Mouse (Mus musculus): ENCODE results near the gene Gm47283. TPM values are rescaled to one million over a fixed set of nuclear protein-coding genes. Genes with fewer than 3 reads are reported as not detected.
"Not testable (repeated sequence)": the region's sequence is repeated elsewhere in the genome, so short reads cannot be mapped to it uniquely, and the experiment has no call there.

Gene Gm47283
- total RNA-seq (2014; rRNA removed; ENCODE audit: low replicate concordance) (not detected in 2 replicates), polyA plus RNA-seq (2015; fragmentation: Nextera tagmentation; extraction: Ambion mirVana) (not detected in 2 replicates)

DNA sequence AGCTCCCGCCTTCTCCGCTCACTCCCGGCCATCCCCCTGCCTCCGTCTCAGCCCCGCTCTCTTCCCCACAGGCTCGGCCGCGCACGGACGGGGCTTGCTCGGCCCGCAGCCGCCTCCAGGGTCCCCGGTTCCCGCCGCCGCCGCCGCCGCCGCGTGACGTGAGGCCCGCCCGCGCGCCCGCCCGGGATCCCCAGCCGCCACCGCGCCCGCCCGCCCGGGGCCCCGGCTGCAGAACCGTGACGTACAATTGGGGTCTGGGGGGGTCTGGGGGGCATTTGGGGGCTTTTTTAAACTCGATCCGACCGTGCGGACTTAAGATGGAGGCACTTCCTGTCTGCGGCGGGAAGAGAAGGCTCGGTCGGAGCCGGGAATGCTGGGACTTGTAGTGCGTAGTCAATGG is at the start of gene Gm47283:
Gm47283 (plus strand) TSS at position 301 of the 400 bp plus-strand sequence.
- no CpG with 5 or more reads among the region's 48 CpGs for WGBS
- not testable (repeated sequence) for H3K9ac ChIP-seq (replicated peaks; ENCODE audit: low read depth, low read length); H3K27me3 ChIP-seq (ENCODE audit: control insufficient read depth, insufficient read depth, low read length); H3K9me3 ChIP-seq (replicated peaks; ENCODE audit: control insufficient read depth, low read length); H3K36me3 ChIP-seq (replicated peaks; ENCODE audit: control insufficient read depth, insufficient read depth, low read length); H3K4me1 ChIP-seq (ENCODE audit: control insufficient read depth, insufficient read depth); H3K27ac ChIP-seq (ENCODE audit: low read depth); H3K4me3 ChIP-seq (ENCODE audit: low read depth, low read length); DNase-seq (ENCODE audit: low spot score); ATAC-seq (ENCODE audit: insufficient read depth, low read depth); H3K4me2 ChIP-seq (ENCODE audit: low read depth, low read length)

DNA sequence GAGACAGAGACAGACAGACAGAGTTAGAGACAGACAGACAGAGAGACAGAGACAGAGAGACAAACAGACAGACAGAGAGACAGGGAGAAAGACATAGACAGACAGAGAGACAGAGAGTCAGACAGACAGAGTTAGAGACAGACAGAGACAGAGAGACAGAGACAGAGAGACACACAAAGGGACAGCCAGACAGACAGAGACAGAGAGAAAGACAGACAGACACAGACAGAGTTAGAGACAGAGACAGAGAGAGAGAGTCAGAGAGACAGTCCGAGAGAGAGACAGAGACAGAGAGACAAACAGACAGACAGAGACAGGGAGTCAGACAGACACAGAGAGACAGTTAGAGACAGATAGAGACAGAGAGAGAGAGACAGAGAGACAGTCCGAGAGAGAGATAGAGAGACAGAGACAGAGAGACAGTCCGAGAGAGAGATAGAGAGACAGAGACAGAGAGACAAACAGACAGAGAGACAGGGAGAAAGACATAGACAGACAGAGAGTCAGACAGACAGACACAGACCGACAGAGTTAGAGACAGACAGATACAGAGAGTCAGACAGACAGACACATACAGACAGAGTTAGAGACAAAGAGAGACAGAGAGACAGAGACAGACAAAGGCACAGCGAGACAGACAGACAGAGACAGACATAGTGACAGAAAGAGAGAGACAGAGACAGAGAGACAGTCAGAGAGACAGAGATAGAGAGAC is 49.2 kb upstream of the Gm47283 start:
- 84% methylated on average over 1 of the region's 5 CpGs for WGBS
- not testable (repeated sequence) for H3K27me3 ChIP-seq (ENCODE audit: control insufficient read depth, insufficient read depth, low read length); H3K4me3 ChIP-seq (ENCODE audit: low read depth, low read length); ATAC-seq (ENCODE audit: insufficient read depth, low read depth); H3K4me1 ChIP-seq (ENCODE audit: control insufficient read depth, insufficient read depth); H3K27ac ChIP-seq (ENCODE audit: low read depth); DNase-seq (ENCODE audit: low spot score); H3K9ac ChIP-seq (replicated peaks; ENCODE audit: low read depth, low read length); H3K4me2 ChIP-seq (ENCODE audit: low read depth, low read length)
- Histone ChIP-seq H3K9me3 (replicated peaks; ENCODE audit: control insufficient read depth, low read length) (peaks cover 17% of the 10 kb centered on the region), H3K36me3 (replicated peaks; ENCODE audit: control insufficient read depth, insufficient read depth, low read length) (peaks cover 31% of the 10 kb centered on the region)

- WGBS = 80% methylated on average over 4 of the region's 9 CpGs
- ATAC-seq (ENCODE audit: insufficient read depth, low read depth) = not testable (repeated sequence)
Observed at GRCm38 (mm10) chrY:90736217-90737000, 48.1 kb upstream of the Gm47283 start.

DNA sequence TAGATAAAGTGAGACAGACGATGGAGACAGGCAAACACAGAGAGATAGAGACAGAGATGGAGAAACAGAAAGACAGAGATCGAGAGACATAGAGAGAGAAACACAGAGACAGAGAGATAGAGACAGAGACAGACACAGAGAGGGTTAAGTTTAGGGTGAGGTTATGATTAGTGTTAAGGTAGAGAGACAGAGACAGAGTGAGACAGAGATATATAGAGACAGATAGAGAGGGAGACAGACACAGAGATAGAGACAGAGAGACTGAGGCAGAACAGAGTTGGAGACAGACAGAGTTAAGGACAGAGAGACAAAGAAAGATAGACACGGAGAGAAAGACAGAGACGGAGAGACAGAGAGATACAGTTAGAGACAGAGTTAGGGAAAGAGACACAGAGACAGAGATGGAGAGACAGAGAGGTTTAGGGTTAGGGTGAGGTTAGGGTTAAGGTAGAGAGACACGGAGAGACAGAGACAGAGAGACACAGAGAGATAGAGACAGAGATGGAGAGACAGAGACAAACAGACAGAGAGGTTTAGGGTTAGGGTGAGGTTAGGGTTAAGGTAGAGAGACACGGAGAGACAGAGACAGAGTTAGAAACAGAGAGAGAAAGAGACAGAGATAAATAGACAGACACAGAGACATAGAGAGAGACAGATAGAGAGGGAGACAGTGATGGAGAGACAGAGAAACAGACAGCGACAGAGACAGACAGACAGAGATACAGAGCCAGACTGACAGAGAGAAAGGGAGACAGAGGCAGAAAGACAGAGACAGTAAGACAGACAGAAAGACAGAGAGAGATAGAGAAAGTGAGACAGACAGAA is 46.7 kb upstream of the Gm47283 start:
- no peak for ATAC-seq (ENCODE audit: insufficient read depth, low read depth)
- Histone ChIP-seq H3K9ac (replicated peaks; ENCODE audit: low read depth, low read length) (no peak overlapping the region), H3K9me3 (replicated peaks; ENCODE audit: control insufficient read depth, low read length) (peaks cover 28% of the 10 kb centered on the region), H3K4me1 (ENCODE audit: control insufficient read depth, insufficient read depth) (no peaks in the 10 kb centered on the region), H3K27me3 (ENCODE audit: control insufficient read depth, insufficient read depth, low read length) (no peaks in the 10 kb centered on the region), H3K36me3 (replicated peaks; ENCODE audit: control insufficient read depth, insufficient read depth, low read length) (peaks cover 36% of the 10 kb centered on the region), H3K4me3 (ENCODE audit: low read depth, low read length) (no peak overlapping the region), H3K4me2 (ENCODE audit: low read depth, low read length) (no peak overlapping the region), H3K27ac (ENCODE audit: low read depth) (no peak overlapping the region)
- TF ChIP-seq CTCF (IDR thresholded peaks at IDR 0.05; ENCODE audit: low read depth) (no peak), EP300 (IDR thresholded peaks at IDR 0.05; ENCODE audit: low read depth) (no peak)
- WGBS = 80% methylated on average over 7 of the region's 7 CpGs
- DNase-seq (ENCODE audit: low spot score) = no peak

More at GRCm38 (mm10) chrY:90736217-90737000, 48.1 kb upstream of the Gm47283 start:
- H3K27ac ChIP-seq (ENCODE audit: low read depth); H3K9ac ChIP-seq (replicated peaks; ENCODE audit: low read depth, low read length); H3K4me1 ChIP-seq (ENCODE audit: control insufficient read depth, insufficient read depth); DNase-seq (ENCODE audit: low spot score); H3K4me2 ChIP-seq (ENCODE audit: low read depth, low read length); H3K4me3 ChIP-seq (ENCODE audit: low read depth, low read length); H3K27me3 ChIP-seq (ENCODE audit: control insufficient read depth, insufficient read depth, low read length): not testable (repeated sequence)
- Histone ChIP-seq H3K36me3 (replicated peaks; ENCODE audit: control insufficient read depth, insufficient read depth, low read length) (peaks cover 31% of the 10 kb centered on the region), H3K9me3 (replicated peaks; ENCODE audit: control insufficient read depth, low read length) (peaks cover 24% of the 10 kb centered on the region)

- WGBS = 65% methylated on average over 1 of the region's 1 CpGs
- Histone ChIP-seq H3K4me1 (ENCODE audit: control insufficient read depth, insufficient read depth) (no peaks in the 10 kb centered on the region), H3K9me3 (replicated peaks; ENCODE audit: control insufficient read depth, low read length) (peaks cover 28% of the 10 kb centered on the region), H3K27me3 (ENCODE audit: control insufficient read depth, insufficient read depth, low read length) (no peaks in the 10 kb centered on the region), H3K36me3 (replicated peaks; ENCODE audit: control insufficient read depth, insufficient read depth, low read length) (peaks cover 36% of the 10 kb centered on the region), H3K27ac (ENCODE audit: low read depth) (no peak overlapping the region), H3K9ac (replicated peaks; ENCODE audit: low read depth, low read length) (no peak overlapping the region), H3K4me2 (ENCODE audit: low read depth, low read length) (no peak overlapping the region), H3K4me3 (ENCODE audit: low read depth, low read length) (no peak overlapping the region)
- no peak for TF ChIP-seq EP300 (IDR thresholded peaks at IDR 0.05; ENCODE audit: low read depth)
- no peak for TF ChIP-seq CTCF (IDR thresholded peaks at IDR 0.05; ENCODE audit: low read depth)
- DNase-seq (ENCODE audit: low spot score) (no peak), ATAC-seq (ENCODE audit: insufficient read depth, low read depth) (no peak)
Observed at GRCm38 (mm10) chrY:90738431-90738680, 46.2 kb upstream of the Gm47283 start.

DNA sequence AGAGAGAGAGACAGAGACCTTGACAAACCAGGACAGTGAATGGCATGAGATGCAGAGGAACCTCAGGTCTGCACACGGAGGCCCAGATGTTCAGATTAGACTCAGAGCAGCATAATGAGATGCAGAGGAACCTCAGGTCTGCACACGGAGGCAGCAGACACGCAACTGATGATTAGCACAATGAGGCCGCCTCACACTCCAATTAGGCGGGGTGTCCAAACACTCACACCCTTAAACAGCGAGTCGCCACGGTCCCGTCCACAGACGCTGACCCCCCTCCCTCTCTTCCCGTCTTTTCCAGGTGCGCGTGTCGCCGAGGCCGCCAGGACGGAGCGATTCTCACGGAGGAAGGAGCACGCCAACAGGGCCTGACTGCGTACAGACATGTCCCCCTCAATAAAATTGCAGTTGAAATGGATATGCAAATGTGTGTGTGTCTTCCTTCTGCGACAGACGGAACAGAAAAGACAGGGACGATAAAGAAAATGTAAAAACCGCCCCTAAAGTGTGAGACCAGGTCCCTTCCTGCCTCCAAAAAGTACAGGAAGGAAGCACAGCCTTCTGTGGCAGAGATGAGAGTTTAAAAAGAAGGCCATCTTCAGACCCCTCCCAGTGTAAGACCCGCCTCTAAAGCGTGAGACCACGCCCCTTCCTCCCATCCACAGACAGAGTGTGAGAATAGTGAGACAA is 45.6 kb upstream of the Gm47283 start:
- not testable (repeated sequence) for H3K4me3 ChIP-seq (ENCODE audit: low read depth, low read length); H3K4me1 ChIP-seq (ENCODE audit: control insufficient read depth, insufficient read depth); H3K4me2 ChIP-seq (ENCODE audit: low read depth, low read length); H3K27me3 ChIP-seq (ENCODE audit: control insufficient read depth, insufficient read depth, low read length); H3K27ac ChIP-seq (ENCODE audit: low read depth); H3K9ac ChIP-seq (replicated peaks; ENCODE audit: low read depth, low read length)
- Histone ChIP-seq H3K9me3 (replicated peaks; ENCODE audit: control insufficient read depth, low read length) (peaks cover 28% of the 10 kb centered on the region), H3K36me3 (replicated peaks; ENCODE audit: control insufficient read depth, insufficient read depth, low read length) (peaks cover 36% of the 10 kb centered on the region)
- peak; percentile 22 for DNase-seq (ENCODE audit: low spot score)
- 76% methylated on average over 28 of the region's 28 CpGs for WGBS
- peak; percentile 16; the same call in 1 of the 2 replicates for ATAC-seq (ENCODE audit: insufficient read depth, low read depth)

- 53% methylated on average over 11 of the region's 11 CpGs for WGBS
- Histone ChIP-seq H3K36me3 (replicated peaks; ENCODE audit: control insufficient read depth, insufficient read depth, low read length) (peaks cover 36% of the 10 kb centered on the region), H3K9me3 (replicated peaks; ENCODE audit: control insufficient read depth, low read length) (peaks cover 30% of the 10 kb centered on the region)
- DNase-seq (ENCODE audit: low spot score) (peak; percentile 4), ATAC-seq (ENCODE audit: insufficient read depth, low read depth) (0 out of 2 replicates have a peak, but pooled peaks have one; percentile 4)
- not testable (repeated sequence) for H3K4me3 ChIP-seq (ENCODE audit: low read depth, low read length); H3K27ac ChIP-seq (ENCODE audit: low read depth); H3K4me2 ChIP-seq (ENCODE audit: low read depth, low read length); H3K9ac ChIP-seq (replicated peaks; ENCODE audit: low read depth, low read length); H3K27me3 ChIP-seq (ENCODE audit: control insufficient read depth, insufficient read depth, low read length); H3K4me1 ChIP-seq (ENCODE audit: control insufficient read depth, insufficient read depth)
Observed at GRCm38 (mm10) chrY:90739531-90740012, 45.0 kb upstream of the Gm47283 start.

Measured in heart, postnatal 0 days (tissue).